Mouse (Mus musculus) CD8-positive naive resting alpha-beta T cell, adult 57 days (primary cell): ENCODE data around the gene Ankrd13c. TPM values are rescaled to one million over a fixed set of nuclear protein-coding genes. Genes with fewer than 3 reads are reported as not detected.

ENCODE experiments used
- total RNA-seq: library from RNA; stranded (reverse); gene quantifications from one replicate; pipeline ENCODE4 v1.2.4, GENCODE M21; 2023

Gene Ankrd13c
- 73.0 TPM for total RNA-seq

DNA sequence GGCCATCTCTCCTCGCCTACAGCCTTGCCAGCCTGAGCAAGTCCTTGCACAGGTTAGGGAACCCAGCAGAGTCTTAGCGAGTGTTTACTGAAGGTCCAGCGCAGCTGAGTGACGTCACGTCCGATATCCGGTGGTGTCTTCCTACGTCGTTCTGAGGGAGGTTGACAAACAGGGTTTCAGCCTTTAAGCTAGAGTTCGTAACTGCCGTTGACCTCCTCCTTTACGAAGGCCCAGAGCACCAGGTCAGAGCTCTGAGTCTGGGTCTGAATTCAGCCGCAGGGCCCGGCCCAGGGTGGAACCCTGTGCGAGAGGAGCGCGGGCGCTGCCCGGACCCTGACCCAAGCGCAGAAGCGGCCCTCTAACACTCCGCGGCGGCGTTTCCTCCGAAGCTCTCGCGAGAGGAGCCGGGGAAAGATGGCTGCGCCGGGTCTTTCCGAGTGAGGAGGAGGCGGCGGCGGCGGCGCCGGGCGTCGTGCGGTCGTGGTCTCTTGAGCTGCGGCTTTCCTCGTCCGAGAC, at the start of gene Ankrd13c:
Ankrd13c (plus strand) TSS at position 397 of the 516 bp plus-strand sequence.

DNA sequence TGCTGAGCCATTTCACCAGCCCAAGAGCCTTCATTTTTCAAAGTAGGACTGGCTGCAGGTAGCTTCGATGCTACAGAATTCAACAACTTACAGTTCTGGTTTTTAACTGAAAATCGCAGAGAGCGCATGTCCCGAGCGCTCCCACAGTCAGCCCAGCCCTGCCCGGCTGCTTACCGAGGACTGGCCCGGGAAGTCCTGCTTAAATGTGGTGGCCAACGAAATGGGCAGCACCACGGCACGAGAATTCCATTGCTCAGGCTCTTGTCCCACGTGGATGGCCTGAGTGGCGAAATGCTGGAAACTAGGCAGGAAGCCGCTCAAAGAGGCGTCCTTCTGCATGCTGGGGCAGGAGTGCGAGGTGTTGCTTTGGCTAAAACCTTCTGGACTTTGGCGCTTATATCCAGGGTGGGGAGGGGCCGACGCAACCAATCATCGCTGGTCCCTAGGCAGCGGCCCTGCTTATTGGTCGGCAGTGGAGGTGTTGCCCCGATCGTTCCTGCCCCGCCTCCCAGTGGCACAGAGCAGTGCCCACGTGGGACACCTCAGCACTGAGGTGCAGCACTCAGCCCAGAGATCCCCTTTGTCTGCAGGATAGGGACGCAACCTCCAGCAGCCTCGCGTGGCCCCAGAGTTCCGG, 22.2 kb upstream of the Ankrd13c start, which contains the start of gene Cth:
Cth (minus strand) TSS at position 386 of the 637 bp plus-strand sequence.

GRCm38 (mm10) chr3:158036329-158036988, 89.4 kb downstream of the Ankrd13c start, which contains the start of the genes Srsf11 and Lrrc40:
Gene Srsf11 (minus strand): TSS chr3:158036639.
Gene Lrrc40 (plus strand): TSS chr3:158036662.

Other genes with a start within 250 kb of the Ankrd13c start
- gene Cth, start 22.2 kb upstream of the Ankrd13c start, total RNA-seq = not detected
- gene Srsf11, start 89.4 kb downstream of the Ankrd13c start, total RNA-seq = 403 TPM
- 17.6 TPM for gene Lrrc40, start 89.4 kb downstream of the Ankrd13c start, total RNA-seq